Mouse (Mus musculus): ENCODE measurements around the gene Mybpc1.

Gene Mybpc1

GRCm38 (mm10) chr10:88604943-88605342 lies at the start of gene Mybpc1:
Gene Mybpc1, minus strand, starts transcription at chr10:88605152.
- no peak for DNase-seq

- DNase-seq = no peak
Measured at GRCm38 (mm10) chr10:88645448-88645847, 40.5 kb upstream of the Mybpc1 start.

- DNase-seq = no peak
Measured at GRCm38 (mm10) chr10:88631330-88631953, 26.5 kb upstream of the Mybpc1 start.

- DNase-seq = no peak
Measured at GRCm38 (mm10) chr10:88630663-88631329, 25.8 kb upstream of the Mybpc1 start.

GRCm38 (mm10) chr10:88627052-88627451 lies 22.1 kb upstream of the Mybpc1 start:
- no peak for DNase-seq

GRCm38 (mm10) chr10:88626176-88626575 lies 21.2 kb upstream of the Mybpc1 start:
- DNase-seq = no peak

GRCm38 (mm10) chr10:88624300-88624699 lies 19.3 kb upstream of the Mybpc1 start:
- no peak for DNase-seq

- DNase-seq = no peak
Measured at GRCm38 (mm10) chr10:88622624-88623023, 17.7 kb upstream of the Mybpc1 start.

GRCm38 (mm10) chr10:88620809-88621208 lies 15.9 kb upstream of the Mybpc1 start:
- DNase-seq = no peak

GRCm38 (mm10) chr10:88613051-88613450 lies 8.1 kb upstream of the Mybpc1 start:
- DNase-seq = no peak

- no peak for DNase-seq
Measured at GRCm38 (mm10) chr10:88606686-88607085, 1.7 kb upstream of the Mybpc1 start.

GRCm38 (mm10) chr10:88606065-88606464 lies 1.1 kb upstream of the Mybpc1 start:
- no peak for DNase-seq

- DNase-seq = no peak
Measured at GRCm38 (mm10) chr10:88603773-88604172, 1.2 kb downstream of the Mybpc1 start.

- DNase-seq = no peak
Measured at GRCm38 (mm10) chr10:88603256-88603655, 1.7 kb downstream of the Mybpc1 start.

GRCm38 (mm10) chr10:88600591-88600990 lies 4.4 kb downstream of the Mybpc1 start:
- DNase-seq = no peak

- no peak for DNase-seq
Measured at GRCm38 (mm10) chr10:88592316-88592715, 12.6 kb downstream of the Mybpc1 start.

- peak; percentile 69 for DNase-seq
Measured at GRCm38 (mm10) chr10:88591042-88591441, 13.9 kb downstream of the Mybpc1 start.

GRCm38 (mm10) chr10:88584469-88584868 lies 20.5 kb downstream of the Mybpc1 start:
- DNase-seq = peak; percentile 13

GRCm38 (mm10) chr10:88580786-88581185 lies 24.2 kb downstream of the Mybpc1 start:
- DNase-seq = no peak

- DNase-seq = no peak
Measured at GRCm38 (mm10) chr10:88578651-88579050, 26.3 kb downstream of the Mybpc1 start.

- no peak for DNase-seq
Measured at GRCm38 (mm10) chr10:88574115-88574635, 30.8 kb downstream of the Mybpc1 start.

- no peak for DNase-seq
Measured at GRCm38 (mm10) chr10:88572123-88572522, 32.8 kb downstream of the Mybpc1 start.

- DNase-seq = no peak
Measured at GRCm38 (mm10) chr10:88557046-88557445, 47.9 kb downstream of the Mybpc1 start.

- DNase-seq = no peak
Measured at GRCm38 (mm10) chr10:88552738-88553137, 52.2 kb downstream of the Mybpc1 start.
